Mouse (Mus musculus) forelimb bud, embryonic 11.5 days (tissue): ENCODE results near the gene Nbeal1.
"Not testable (repeated sequence)": the region's sequence is repeated elsewhere in the genome, so short reads cannot be mapped to it uniquely, and the experiment has no call there.

Source experiments
- DNase-seq: peaks from one replicate; pipeline ENCODE4 v3.0.0-alpha.2; 2012; ENCODE audit warnings: low read depth, low spot score

The Nbeal1 gene

DNA sequence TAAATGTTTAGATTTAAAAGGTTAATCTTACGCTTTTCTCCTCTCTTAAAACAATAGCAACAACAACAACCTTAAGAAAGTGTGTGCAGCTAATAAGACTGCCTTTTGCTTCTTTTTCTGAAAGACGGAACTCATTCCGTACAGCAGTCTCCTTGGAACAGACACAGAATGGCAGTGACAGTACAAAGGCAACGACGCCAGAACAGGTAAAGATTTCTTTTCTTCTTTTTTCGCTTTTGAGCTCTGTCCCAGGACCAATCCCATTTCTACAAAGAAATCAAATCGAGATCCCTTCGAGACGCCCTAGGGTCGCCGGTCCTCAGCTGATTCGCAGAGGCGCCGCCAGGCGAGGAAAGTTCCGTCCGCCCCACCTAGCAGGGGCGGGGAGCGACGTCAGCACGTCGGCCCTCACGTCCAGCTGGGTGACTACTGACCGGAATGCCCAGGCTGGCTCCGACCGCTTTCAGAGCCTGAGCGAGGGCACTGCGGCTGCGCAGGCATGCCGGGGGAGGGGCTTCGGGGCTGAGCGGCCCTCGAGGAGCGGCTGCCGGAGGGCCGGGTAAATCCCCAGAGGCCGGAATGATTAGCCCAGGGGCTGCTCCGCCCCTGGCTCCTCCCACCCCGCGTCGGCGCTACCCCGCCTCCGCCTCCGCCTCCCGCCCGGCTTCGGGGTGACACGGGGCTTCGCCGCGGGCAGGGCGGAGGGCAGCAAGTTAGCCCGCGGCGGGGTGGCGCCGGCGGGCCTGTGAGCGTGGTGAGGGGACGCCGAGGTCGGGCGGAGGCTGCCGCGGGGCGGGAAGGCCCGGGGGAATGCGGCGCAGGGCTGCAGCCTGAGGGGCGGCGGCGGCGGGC, at the start of gene Nbeal1:
Gene Nbeal1 (plus strand): TSS at position 668 of the 852 bp plus-strand sequence.
- DNase-seq = peak; percentile 99

DNA sequence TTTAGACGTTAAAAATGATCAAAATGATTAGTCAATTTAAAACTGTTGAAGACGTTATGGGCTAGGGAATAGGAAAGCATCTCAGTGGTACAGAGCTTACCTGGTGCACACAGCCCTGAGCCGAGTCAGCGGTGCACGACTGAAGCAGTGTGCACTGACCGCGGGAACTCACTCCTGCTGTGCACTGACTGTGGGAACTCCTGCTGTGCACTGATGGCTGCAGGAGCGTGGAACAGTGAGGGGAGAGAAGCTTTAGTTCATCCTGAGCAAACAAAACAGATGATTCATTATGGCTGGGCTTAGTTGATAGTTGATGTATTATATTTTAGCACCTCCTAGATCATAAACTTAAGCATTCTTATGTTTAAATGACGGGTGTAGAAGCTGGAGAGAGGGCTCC, 43.1 kb upstream of the Nbeal1 start:
- DNase-seq = no peak

DNA sequence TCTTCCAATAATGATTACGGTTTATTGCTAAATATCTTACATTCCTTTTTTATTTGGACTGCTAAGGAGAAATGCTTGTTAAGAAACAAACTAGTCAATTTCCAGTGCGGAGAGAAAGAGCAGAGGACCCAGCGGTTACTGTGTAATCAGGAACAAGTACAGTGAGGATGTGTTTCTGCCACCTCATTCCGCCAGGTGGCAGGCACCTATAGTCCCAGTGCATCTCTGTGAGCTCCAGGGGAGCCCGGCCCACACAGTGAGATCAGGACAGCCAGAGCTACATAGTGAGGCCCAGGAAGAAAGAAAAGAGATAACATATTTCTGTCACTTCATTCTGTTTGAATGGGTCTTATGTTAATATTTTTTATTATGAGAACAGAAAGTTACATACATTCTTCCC, 27.7 kb upstream of the Nbeal1 start:
- no peak for DNase-seq

DNA sequence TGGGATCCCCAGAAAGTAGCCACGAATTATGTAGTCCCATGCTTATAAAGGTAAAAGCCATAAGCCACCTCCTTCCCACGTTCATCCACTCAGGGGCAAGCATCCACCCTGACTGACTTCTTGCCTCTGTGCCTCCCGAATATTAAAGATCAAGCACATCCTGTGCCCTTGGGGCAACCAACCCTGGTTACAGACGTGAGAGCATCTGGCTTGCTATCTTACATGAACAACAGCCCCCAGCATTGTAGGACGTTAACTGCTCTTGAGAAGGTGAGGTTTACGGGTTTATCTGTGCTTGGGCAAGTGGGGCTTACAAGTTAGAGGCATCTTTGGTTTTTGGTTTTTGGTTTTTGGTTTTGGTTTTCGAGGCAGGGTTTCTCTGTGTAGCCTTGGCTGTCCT, 23.7 kb upstream of the Nbeal1 start:
- DNase-seq = no peak

DNA sequence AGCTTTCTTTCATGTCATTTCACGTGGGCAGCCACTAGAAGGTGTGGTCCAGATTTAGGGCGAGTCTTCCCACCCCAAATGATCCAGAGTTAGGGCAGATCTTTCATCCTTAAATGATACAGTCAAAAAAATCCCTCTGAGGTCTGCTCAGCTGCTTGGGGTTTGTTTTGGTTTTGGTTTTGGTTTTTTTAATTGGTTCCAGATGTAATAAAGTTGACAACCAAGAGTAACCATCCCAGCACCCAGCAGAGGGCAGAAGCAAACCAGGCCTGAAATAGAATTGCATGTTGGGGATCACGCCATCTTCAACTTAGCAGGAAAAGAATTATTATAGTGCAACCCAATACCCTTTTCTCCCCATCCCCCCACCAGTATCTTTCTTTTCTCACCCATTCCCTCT, 22.0 kb upstream of the Nbeal1 start:
- DNase-seq = peak; percentile 61

DNA sequence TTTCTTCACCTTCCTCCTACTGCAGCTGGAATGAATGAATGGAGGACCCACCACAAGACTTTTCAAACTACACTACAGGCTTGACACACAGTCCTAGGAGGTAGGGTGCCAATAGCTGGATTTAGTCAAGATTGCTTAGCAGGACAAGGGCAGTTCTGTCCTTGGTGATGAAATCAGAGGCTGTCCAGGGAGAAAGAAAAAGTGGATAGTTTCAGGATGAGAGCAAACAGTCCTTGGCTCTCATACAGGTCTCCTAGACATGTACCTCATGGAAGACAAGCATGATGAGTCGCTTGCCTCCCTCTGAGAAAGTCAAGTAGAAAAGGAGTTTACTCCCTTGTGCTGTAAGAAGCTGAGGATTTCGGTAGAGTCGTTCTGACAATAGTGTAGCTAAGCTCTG, 16.7 kb upstream of the Nbeal1 start:
- no peak for DNase-seq

DNA sequence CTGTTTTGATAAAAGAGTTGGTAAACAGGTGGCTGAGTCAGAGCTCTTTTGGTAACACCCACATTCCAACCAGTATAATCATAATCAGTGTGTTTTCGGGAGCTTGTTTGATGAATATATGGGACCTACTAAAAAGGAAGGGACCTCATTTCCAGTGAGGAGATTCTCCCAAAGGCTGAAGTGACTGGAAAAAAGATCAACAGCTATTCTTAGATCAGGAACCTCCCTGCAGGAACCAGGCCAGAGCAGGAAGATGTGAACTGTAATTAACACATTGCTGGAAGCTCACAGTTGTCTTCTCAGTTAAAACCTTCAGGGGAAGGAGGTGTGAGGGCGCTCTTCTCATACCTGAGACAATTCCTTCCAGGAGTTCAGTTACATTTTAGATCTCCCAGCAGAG, 10.8 kb upstream of the Nbeal1 start:
- DNase-seq = no peak

DNA sequence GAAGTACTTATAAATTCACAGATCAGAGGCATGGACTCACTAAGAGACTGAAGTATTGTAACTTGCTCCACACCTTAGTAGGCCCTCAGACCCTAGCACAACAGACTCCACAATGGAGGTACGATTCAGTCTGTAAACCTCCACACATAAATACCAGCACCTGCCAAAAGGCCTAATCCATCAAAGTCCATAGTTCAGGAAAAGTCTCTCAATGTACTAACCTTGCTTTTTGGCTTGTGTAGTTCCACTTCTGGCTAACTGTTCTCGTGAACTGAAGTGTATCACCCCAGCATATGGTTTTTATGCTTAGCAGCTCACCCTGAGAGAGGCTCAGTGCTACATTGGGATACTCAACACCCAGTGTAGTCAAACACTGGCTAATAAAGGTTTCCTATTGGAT, 10.1 kb upstream of the Nbeal1 start:
- no peak for DNase-seq

DNA sequence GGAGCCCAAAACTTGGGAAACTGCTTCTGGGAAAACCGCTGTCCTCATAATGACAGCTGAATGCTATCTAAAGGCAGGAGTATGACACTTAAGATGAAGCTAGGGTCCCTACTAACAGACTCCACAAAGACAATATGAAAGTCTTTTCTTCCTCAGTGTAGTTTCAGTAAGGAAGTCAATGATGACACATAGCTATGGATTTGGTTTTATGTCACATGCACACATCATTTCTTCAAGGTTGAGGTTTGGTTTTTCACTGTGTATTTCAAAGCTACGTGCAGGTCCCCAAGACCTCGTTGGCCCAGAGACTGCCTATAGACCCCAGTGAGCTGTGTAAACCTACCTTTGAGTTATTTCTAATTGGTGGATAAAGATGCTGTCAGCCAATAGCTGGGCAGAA, 7.3 kb upstream of the Nbeal1 start:
- no peak for DNase-seq

DNA sequence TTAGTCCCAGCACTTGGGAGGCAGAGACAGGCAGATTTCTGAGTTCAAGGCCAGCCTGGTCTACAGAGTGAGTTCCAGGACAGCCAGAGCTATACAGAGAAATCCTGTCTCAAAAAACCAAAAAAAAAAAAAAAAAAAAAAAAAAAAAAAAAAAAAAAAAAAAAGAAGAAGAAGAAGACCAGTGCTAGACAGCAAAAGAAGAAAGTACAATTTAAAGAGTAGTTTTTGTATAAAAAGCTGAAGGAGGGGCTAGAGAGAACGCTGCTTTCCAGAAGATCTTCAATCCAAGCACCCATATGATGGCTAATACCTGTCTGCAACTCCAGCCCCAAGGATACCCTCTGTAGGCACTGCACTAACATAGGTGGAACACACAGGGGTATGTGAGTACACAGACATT, 2.6 kb upstream of the Nbeal1 start:
- DNase-seq = not testable (repeated sequence)

DNA sequence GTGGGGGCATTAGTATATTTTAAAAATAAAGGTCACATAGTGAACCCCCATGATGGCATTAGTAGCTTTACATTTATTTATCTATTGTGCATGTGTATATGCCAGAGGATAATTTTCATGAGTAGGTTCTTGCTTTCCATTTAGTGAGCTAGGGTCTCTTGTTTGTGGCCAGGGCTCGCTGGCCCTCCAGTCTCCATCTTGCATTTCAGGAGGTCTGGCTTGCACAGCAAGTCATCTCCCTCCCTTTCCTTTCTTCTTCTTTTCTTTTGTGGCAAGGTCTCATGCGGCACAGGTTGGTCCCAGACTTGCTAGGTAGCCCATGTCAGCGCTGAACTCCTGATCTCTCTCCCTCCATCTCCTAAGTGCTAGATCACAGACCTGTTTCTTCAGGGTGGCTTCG, 1.0 kb upstream of the Nbeal1 start:
- peak; percentile 11 for DNase-seq

DNA sequence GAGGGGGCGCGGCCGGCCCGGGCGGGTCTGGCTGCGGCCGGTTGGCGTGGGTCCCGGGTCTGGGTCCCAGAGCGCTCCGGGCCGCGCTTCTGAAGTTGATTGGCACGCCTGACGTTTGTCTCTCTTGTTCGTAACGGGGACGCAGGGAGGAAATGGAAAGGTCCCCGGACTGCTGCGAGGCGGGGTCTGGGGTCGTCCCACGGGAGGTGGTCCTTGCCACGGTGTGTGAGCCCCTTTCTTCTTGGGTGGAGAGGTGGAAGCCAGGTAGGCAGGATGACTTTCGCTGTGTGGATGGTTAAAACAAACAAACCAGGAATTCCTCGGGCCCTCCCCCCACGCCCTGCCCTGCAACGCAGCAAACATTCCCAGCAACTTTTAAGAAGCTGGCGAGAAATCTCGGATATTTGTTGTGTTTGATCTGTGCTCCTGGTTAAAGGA, 404 bp downstream of the Nbeal1 start:
- peak; percentile 57 for DNase-seq

DNA sequence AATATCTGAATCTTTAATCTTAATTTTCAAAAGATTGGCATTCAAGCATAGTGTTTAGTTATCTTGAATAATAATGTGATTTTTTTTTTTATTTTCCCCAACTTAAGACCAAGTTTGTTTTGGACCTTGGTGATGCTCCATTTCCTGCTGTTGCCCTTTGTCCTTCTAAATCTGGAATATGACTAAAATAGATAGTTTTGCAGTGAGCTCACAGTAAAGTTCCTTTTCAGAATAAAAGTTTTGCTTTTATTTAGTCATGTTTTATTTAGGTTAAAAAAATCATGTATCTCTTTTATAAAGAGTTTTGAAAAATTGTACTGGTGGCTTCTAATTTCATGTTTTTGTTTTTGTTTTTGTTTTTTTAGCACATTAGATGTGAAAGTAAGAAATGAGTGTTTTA, 8.1 kb downstream of the Nbeal1 start:
- no peak for DNase-seq

DNA sequence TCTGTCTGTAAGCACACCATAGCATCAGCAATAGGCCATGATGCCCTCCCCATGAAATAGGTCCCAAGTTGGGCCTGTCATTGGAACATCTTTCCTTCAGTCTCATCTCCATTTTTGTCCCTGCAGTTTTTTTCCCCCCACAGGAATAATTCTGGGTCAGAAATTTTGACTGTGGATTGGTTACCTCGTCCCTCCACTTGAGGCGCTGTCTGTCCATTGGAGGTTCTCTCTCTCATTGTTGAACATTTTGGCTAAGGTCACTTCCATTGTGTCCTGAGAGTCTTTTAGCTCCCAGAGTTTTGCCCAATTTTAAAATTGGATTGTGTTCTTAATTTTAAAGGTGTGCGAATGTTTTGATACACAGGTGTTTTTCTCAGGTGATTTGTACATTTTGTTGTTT, 16.4 kb downstream of the Nbeal1 start:
- DNase-seq = no peak

DNA sequence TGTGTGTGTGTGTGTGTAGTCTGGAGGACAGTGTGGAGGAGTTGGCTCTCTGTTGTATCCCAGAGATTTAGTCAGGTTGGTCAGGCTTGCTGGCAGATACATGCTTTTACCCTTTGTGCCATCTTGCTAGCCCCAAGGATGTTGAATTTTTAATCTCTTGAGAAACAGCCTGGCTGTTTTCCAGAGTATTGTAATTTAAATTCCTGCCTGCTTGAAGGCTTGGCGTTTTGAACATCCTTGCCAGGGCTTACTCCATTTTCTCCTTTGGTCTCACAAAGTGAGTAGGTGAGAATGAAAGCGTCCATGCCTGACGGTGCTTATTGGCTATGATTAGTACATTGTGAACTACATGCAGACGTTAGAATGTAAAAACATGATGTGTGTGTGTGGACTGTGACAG, 18.6 kb downstream of the Nbeal1 start:
- no peak for DNase-seq

DNA sequence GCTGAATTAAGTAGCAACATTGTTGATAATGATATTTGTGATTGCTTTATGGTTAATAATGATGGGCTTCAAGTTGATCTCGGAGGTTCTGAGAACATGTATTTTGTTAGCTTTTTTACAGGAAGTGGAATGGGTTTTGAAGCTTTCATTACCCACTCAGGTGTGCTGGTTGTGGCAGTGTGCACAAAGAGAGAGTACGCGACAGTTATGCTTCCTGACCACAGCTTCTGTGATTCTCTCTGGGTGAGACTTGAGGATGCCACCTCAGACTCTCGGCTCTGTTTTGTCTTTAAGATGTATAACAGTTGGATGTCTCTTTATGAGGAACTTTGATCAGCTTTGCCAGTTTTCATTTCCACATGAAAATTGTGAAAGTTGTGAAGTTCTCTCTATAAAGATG, 55.9 kb downstream of the Nbeal1 start:
- no peak for DNase-seq

DNA sequence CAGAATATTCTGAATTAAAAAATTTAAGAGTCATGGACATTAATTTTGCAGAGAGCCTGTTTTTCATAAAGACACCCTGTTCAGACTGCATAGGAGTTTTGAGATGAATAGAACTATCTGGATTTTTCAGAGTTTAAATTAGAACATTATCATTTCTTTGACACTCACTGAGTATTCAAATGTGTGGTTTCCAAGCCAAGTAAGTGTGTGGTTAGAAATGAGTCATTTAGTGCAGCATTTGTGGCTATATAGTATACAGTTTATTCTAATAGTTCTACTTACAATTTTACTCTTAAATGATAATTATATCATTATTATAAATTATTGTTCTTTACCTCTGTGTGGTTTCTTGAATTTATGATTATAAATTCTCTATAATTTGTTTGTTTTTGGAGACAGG, 60.0 kb downstream of the Nbeal1 start:
- DNase-seq = no peak

DNA sequence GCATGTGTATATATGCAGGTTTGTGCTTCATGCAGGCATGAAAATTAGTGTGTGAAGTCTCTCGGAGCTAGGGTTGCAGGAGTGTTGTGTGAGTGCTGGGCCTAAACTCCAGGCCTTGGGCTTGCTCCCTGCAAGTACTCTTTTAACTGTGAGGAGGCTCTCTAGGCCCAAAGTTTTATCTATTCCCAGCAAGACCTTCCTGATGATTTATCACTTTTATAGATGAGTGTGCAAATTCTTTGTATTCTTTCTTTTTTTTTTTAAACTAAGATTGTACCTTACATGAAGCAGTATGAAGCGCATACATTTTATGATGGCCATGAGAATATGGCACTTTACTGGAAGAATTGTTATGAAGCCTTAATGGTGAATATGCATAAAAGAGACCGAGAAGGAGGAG, 87.7 kb downstream of the Nbeal1 start:
- no peak for DNase-seq

DNA sequence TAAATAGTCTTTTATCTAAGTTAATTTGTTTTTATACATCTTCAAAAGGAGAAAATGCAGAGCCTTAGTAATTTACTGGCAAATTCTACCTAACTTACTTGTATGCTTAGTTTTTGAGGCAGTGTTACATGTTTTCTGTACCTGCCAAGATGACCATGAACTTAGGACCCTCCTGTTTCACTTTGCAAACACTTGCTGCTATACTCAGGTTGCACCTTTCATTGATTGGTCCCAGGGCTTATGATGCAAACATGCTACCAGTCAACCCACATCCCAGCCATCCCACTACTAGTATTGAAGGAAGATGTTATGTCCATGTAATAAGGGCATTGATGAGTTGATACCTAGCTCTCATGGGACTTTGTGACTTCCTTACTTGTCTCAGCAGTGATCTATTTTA, 88.9 kb downstream of the Nbeal1 start:
- no peak for DNase-seq

DNA sequence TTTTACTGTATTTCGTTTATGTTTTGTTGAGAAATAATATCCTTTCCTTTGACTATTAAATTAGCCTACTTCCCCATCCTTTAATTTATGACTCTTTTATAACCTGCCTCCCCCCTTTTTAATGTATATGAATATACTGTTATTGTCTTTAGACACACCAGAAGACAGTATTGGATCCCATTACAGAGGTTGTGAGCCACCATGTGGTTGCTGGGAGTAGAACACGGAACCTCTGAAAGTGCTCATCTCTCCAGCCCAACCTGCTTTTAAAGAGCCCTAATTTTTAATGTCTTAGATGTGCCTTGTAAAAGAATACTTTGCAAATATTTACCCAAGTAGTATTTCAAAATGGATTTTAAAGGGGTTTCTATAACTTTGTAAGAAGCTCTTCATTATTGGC, 92.1 kb downstream of the Nbeal1 start:
- no peak for DNase-seq

DNA sequence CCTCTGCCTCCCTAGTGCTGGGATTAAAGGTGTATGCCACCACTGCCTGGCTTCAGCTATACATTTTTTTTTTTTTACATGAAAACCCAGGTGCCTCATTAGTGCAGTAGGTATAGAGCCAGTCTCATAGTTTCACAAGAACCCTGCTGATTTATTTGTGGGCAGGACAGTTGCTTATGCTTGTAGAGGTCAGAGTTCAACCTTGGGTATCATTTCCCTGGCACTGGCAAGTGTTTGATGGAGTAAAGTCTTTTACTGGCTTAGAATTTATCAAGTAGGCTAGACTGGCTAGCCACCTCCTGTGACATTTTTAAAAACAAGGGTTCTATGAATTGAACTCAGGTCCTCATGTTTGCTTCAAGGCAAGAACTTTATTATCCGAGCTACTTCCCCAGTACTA, 113.5 kb downstream of the Nbeal1 start:
- DNase-seq = no peak

DNA sequence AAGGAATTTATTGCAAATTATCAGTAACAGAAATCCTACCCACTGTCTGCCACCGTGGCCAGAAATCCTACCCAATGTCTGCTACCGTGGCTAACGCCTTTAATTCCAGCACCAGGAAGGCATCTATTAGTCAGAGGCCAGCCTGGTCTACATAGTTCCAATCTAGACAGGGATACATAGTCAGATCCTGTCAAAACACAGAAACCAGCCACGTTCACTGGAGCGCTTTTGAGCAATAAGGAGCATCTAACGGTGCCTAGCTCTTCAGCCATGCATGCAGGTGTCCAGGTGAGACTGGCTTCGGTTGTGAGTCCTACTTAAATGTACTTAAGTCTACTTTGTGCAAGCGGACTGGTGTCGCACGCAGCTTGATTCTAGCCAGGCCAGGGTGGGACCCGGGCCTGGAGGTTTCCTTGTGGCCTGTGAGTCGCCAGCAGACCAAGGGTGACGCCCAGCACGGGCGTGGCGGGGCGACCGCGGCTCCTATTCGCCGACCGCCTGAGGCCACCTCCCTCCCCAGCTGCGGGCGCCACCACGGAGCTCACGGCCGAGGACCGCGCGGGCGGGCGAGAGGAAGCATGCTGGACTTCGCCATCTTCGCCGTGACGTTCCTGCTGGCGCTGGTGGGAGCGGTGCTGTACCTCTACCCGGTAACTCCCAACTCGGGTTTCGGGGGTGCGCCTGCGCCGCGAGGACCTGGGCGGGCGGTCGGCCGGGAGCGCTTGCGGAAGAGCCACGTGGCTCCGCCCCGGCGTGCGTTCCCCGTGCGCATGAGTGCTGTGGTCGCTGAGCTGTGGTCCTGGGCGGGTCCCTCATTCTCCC, 162.6 kb downstream of the Nbeal1 start, which contains the start of gene Cyp20a1:
Gene Cyp20a1 (plus strand): TSS at position 516 of the 822 bp plus-strand sequence.
- DNase-seq = peak; percentile 85
